Mouse (Mus musculus) embryonic fibroblast, embryonic 13.5 days (primary cell): ENCODE measurements around the gene Sowahd. TPM values are rescaled to one million over a fixed set of nuclear protein-coding genes. Genes with fewer than 3 reads are reported as not detected.

ENCODE experiments used
- H3K27ac ChIP-seq: 2 replicates; pipeline ENCODE4 v1.5.1; 2012; ENCODE audit warnings: low read length, control low read depth, inconsistent platforms; ENCODE audit not compliant: insufficient read depth
- H3K4me1 ChIP-seq: 2 replicates; pipeline ENCODE4 v1.6.1; 2011; ENCODE audit warnings: low read length; ENCODE audit not compliant: control insufficient read depth, insufficient read depth
- H3K4me3 ChIP-seq: 2 replicates; pipeline ENCODE4 v1.5.1; 2011; ENCODE audit warnings: mild to moderate bottlenecking, control low read depth, low read length; ENCODE audit not compliant: insufficient read depth
- CTCF ChIP-seq: IDR thresholded peaks from 2 replicates; pipeline ENCODE4 v1.5.1; 2011; ENCODE audit warnings: mild to moderate bottlenecking, control low read depth, low read length, moderate library complexity, borderline replicate concordance; ENCODE audit not compliant: insufficient read depth
- POLR2A ChIP-seq: IDR thresholded peaks from 2 replicates; pipeline ENCODE4 v1.6.1; 2011; ENCODE audit warnings: low read depth, mild to moderate bottlenecking, control low read depth, low read length, moderate library complexity
- polyA plus RNA-seq: library from polyadenylated mRNA; stranded (reverse); fragments of >200 nt; gene quantifications from 2 replicates; pipeline ENCODE4 v1.2.4, GENCODE M21; 2011; ENCODE audit warnings: low read depth; ENCODE audit not compliant: missing spikeins, insufficient read length

The Sowahd gene
- not detected in 2 replicates for polyA plus RNA-seq

DNA sequence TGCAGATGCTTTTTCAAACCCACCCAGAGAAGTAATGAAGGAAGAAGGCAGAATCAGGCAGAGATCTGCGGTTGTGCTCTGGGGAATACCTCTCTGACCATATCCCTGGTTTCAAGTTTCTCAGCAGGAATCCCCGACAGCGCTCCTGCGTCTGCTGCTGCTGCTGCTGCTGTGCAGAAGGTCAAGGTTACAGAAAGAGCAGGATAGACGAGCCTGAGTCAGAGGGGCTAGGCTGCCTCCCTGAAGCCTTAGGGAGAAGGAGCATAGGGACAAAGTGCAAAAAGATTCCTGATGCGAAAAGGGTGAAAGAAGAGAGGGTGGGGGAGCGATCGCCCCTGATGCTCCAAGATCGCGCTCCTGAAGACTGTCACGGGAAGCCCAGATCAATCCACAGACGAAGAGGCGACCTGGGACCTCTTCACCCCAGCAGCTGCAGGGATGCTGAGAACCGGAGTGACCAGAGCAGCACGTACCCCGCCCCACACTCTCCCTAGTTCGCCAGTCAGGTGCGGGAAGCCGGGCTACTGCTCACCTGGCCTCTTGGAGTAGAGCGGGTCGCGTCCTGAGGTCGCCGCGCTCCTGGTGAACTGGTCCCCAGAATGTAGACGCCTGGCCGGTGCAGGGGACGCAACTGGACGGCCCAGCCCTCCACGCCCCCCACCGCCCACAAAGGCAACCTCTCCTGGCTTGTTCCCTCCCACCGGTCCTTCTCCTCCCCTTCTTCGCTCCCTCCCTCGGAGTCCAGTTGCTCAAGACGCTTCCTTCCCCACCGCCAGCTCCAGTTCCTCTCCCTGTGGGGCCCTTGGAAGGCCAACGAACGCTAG is at the start of gene Sowahd:
TSS of gene Sowahd (plus strand) at position 780 of the 824 bp plus-strand sequence.
- TF ChIP-seq POLR2A, result no peak
- TF ChIP-seq CTCF, result no peak
- Histone ChIP-seq H3K4me1 (no peaks in the 10 kb centered on the region; the same call in none of the 2 replicates), H3K4me3 (peak within 1 kb of the TSS; percentile 16; the same call in 1 of the 2 replicates)

DNA sequence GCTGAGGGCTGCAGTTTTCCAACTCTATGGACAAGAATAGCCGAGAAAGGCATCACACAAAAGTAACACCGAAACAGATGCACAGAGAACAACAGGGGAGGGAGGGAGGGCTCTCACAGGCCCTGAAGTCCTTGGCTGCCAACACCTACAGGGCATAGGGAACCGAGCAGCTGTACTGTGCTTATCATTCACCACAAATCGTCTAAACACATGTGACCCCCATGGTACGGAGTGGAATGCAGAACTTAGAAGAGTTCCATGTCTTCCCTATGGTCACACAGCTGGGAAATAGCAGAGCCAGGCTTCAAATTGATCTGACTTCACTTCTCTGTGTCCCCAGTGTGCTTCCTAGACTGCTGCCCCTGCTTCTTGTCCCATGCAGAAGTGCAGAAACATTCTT is 34.8 kb upstream of the Sowahd start:
- TF ChIP-seq CTCF (no peak), POLR2A (no peak)
- no peak overlapping the region for H3K4me3 ChIP-seq
- H3K4me1 ChIP-seq, result no peaks in the 10 kb centered on the region
- no peak overlapping the region for H3K27ac ChIP-seq

More for the DNA sequence above, at the start of gene Sowahd:
- H3K27ac ChIP-seq, result no peak within 1 kb of the TSS

DNA sequence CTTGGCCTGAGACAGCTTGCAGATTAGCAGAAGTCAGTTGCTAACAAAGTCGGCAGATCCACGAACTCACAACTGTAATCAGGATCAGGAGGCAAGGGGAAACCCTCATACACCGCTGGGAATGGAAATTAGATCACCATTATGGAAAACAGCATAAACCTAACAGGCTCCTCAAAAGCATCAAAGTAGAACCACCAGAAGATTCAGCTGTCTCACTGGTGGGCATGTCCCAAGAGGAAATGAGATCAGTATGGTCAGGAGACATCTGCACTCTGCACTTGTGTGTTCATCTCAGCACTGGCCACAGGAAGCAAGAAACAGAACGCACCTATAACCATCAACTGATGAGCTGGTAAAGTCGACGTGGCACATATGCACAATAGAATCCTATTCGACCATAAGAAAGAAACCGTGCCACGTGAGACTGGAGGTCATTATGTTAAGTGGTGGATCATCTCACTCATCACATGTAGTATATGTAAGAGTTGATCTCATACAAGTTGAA is 30.4 kb upstream of the Sowahd start:
- Histone ChIP-seq H3K4me1 (no peaks in the 10 kb centered on the region), H3K27ac (no peak overlapping the region), H3K4me3 (no peak overlapping the region)
- no peak for TF ChIP-seq POLR2A

DNA sequence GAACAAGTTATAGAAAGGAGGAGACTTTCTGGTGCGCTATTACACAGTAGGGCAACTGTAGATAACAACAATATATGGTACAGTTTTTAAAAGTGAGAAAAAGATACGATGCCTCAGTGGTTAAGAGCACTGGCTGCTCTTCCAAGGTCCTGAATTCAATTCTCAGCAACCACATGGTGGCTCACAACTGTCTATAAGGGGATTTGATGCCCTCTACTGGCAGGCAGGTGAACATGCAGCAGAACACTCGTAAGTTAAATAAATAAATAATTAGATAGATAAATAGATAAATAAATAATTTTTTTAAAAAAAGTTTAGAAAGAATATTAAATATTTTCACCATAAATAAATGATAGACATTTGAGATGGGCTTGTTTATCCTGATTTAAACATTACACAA is 29.6 kb upstream of the Sowahd start:
- TF ChIP-seq CTCF, result no peak
- TF ChIP-seq POLR2A, result no peak
- H3K27ac ChIP-seq, result no peak overlapping the region
- no peaks in the 10 kb centered on the region for H3K4me1 ChIP-seq
- no peak overlapping the region for H3K4me3 ChIP-seq

DNA sequence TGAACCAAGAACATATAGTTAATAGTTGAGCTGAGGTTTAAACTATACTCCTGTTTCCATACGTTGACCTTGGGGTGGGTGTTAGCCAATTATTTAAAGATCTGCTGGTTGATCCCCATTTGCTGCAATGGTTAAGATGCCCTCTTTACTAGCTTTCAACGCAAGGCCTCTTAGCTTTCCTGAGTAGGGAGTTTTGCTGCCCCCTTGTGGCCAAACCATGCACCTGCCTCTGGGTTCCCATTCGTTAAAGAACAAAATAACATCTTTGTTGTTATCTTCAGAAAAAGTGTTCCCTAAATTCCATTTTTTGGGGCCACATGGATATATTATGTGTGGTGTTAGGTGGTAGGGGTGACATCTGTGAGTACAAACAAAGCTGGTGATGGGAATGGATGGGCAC is 26.0 kb upstream of the Sowahd start:
- H3K27ac ChIP-seq, result no peak overlapping the region
- no peaks in the 10 kb centered on the region for H3K4me1 ChIP-seq
- no peak overlapping the region for H3K4me3 ChIP-seq
- TF ChIP-seq CTCF (peak; percentile 51; the same call in 1 of the 2 replicates), POLR2A (no peak)

DNA sequence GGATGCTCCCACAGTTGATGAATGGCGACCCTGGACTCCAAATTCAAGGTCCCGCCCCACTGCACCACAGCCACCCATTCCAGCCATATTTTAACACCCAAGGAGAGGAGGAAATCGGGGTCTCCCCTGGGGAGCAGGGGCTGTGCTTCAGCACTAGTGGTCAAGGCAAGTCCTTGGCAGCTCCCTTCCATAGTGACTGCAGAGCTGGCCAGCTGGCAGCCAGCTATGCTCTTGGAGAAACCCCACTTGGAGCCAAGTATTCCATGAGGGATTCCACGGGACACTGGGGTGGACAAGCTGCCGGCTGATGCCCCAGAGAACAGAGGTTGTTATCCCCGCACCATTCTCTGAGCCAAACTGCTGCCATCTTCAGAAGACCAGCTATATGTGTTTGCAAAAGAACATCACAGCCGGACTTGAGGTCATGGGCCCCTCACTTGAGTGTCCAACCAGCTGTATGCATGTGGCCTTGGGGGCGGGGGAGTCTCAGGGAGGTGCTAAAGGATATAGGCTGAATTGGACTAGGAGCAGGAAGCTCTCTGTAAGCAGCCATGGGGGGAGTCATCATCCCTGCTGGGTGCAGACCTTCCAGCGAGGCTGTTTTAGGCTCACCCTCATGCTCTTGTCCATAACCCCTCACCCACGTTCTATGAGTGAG is 24.9 kb upstream of the Sowahd start:
- no peak overlapping the region for H3K27ac ChIP-seq
- no peaks in the 10 kb centered on the region for H3K4me1 ChIP-seq
- no peak for TF ChIP-seq POLR2A
- no peak for TF ChIP-seq CTCF
- H3K4me3 ChIP-seq, result no peak overlapping the region

DNA sequence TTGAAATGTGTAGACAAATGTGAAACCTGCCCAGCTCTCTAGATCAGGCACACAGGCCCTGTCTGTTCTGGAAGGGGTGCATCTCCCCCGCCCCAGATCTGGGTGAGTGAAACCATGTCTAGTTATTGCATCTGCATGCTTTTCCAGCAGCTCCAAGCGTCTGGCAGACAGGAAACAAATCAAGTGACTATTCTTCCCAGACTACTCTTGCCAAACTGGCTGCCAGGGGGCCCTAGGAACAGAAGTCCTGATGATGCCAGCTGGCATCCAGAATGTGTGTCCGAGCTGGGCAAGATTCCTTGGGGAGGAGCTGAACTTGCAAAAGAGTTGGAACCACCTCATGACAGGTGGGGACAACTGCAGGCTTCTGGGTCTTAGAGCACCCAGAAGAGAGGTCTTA is 20.3 kb upstream of the Sowahd start:
- H3K4me1 ChIP-seq, result no peaks in the 10 kb centered on the region
- no peak for TF ChIP-seq CTCF
- TF ChIP-seq POLR2A, result no peak

DNA sequence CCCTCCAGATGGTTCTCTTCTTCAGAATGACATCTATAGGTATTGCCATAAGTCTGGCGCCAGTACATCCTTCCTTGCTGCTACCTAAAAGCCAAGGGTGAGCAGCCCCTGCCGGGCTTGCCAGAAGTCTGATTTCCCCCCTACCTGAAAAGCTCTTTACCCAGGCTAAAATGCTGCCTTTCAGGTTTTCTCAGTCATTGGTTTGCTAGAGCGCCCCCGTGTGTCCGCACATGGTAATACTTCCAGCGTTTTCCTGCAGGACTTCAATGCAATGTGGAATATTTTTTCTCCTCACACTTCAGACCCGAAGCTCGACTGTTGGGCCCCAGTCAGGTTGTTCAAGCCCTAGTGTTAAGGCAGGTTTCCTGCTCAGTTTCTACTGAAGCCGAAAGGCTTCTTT is 5.9 kb upstream of the Sowahd start:
- TF ChIP-seq POLR2A (no peak), CTCF (no peak; the same call in 1 of the 2 replicates)
- H3K27ac ChIP-seq, result no peak overlapping the region
- H3K4me3 ChIP-seq, result no peak overlapping the region
- no peaks in the 10 kb centered on the region for H3K4me1 ChIP-seq

More for the DNA sequence above, 20.3 kb upstream of the Sowahd start:
- no peak overlapping the region for H3K4me3 ChIP-seq
- H3K27ac ChIP-seq, result no peak overlapping the region

DNA sequence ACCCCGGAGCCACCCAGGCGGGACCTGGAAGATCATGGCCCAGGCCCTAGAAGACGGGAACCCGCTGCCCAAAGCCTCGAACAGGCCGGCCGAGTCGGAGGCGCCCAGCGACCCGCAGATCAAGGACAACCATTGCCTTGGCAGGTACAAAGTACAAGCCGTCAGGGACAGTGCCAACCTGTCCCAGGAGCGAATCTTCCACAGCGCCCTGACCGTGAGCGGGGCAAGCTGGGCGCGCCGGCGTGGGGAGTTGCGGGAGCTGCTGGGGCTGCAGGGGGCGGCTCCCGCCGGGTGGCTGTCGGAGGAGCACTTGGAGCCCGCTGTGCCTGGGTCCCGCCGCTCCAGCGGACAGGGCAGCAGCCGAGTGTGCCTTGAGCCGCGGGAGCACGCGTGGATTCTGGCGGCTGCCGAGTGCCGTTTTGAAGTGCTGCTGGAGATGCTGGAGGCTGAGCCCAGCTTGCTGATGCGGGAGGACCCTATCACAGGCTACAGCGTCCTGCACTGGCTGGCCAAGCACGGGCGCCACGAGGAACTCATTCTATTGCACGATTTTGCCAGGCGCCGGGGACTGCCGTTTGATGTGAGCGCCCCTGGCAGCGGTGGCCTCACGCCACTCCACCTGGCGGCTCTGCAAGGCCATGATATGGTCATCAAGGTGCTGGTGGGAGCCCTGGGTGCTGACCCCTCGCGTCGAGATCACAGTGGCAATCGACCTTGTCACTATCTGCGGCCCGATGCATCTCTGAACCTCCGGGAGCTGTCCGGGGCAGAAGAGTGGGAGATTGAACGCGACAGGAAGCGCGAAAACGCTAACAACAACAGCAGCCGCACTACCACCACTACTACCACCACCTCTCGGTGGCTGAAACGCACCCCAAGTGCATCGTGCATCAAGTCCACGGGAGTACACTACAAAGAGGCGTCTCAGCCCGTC is 512 bp downstream of the Sowahd start:
- Histone ChIP-seq H3K27ac (no peak overlapping the region), H3K4me3 (peak overlapping the region; percentile 16; the same call in 1 of the 2 replicates), H3K4me1 (no peaks in the 10 kb centered on the region; the same call in none of the 2 replicates)
- no peak for TF ChIP-seq CTCF
